In genomic region chr6:71089735-71090134, GRCm38 (mm10) we compare ENCODE assay signal across 21 mouse cellular contexts. TPM values are rescaled to one million over a fixed set of nuclear protein-coding genes. Genes with fewer than 3 reads are reported as not detected.
"Had no signal": no experiment of that assay in that cellular context is flagged by ENCODE, and none has a peak within 500 bp of the region (broad histone marks: within the 10 kb centered on the region; RNA-seq: fewer than 3 reads in every experiment).

No protein-coding gene starts in this region.

- H3K9me3 ChIP-seq: midbrain, embryonic 10.5 days; neural tube, embryonic 15.5 days had no signal

- H3K36me3 ChIP-seq: midbrain, embryonic 10.5 days; midbrain, embryonic 12.5 days; neural tube, embryonic 13.5 days; neural tube, embryonic 15.5 days had no signal

- H3K4me2 ChIP-seq: lung, embryonic 14.5 days; midbrain, embryonic 12.5 days; neural tube, embryonic 13.5 days; neural tube, embryonic 15.5 days had no signal

- H3K4me3 ChIP-seq: midbrain, embryonic 10.5 days; midbrain, embryonic 12.5 days; myocyte; neural tube, embryonic 13.5 days; neural tube, embryonic 15.5 days had no signal

- H3K4me1 ChIP-seq: midbrain, embryonic 10.5 days; midbrain, embryonic 12.5 days; neural tube, embryonic 13.5 days; neural tube, embryonic 15.5 days had no signal

- ATAC-seq: midbrain, embryonic 16.5 days had no signal

- H3K9ac ChIP-seq: lung, embryonic 14.5 days; midbrain, embryonic 12.5 days; neural tube, embryonic 13.5 days; neural tube, embryonic 15.5 days had no signal

- H3K27me3 ChIP-seq: midbrain, embryonic 12.5 days; neural tube, embryonic 13.5 days; neural tube, embryonic 15.5 days had no signal

- DNase-seq: lung, adult 18-20 months; lung, postnatal 10 days; lung, postnatal 4 days; midbrain, embryonic 14.5 days; retina, postnatal 1 day; right cerebral cortex, adult 18-20 months; right cerebral cortex, postnatal 25 days; right cerebral cortex, postnatal 4 days; spleen, adult 18-20 months; thymus, adult 18-20 months; thymus, postnatal 14 days; thymus, postnatal 36 days had no signal

- H3K27ac ChIP-seq: midbrain, embryonic 10.5 days; midbrain, embryonic 12.5 days; neural tube, embryonic 13.5 days; neural tube, embryonic 15.5 days had no signal

RNA-seq across cellular contexts. Expression of gene Thnsl2, which starts 54.5 kb away (rescaled TPM):
- total RNA-seq: megakaryocyte, adult 5-6 weeks; megakaryocyte-erythroid progenitor cell, adult 5-6 weeks had no signal
